Mouse (Mus musculus) myocyte (in vitro differentiated cells): ENCODE measurements around the gene Tgfbrap1. TPM values are rescaled to one million over a fixed set of nuclear protein-coding genes. Genes with fewer than 3 reads are reported as not detected.

Experiments used
- H3K27me3 ChIP-seq: one replicate; pipeline ENCODE4 v1.6.1; 2011; ENCODE audit not compliant: control insufficient read depth, insufficient read depth, insufficient read length
- H3K36me3 ChIP-seq: one replicate; pipeline ENCODE4 v1.6.1; 2011; ENCODE audit not compliant: control insufficient read depth, insufficient read depth
- H3K4me2 ChIP-seq: one replicate; pipeline ENCODE4 v1.6.1; 2011; ENCODE audit warnings: low read depth, control low read depth
- H3K4me3 ChIP-seq: one replicate; pipeline ENCODE4 v1.5.1; 2011; ENCODE audit warnings: mild to moderate bottlenecking, control low read depth, moderate library complexity
- H3K79me2 ChIP-seq: one replicate; pipeline ENCODE4 v1.6.1; 2011; ENCODE audit not compliant: control insufficient read depth, insufficient read depth
- H3ac ChIP-seq: one replicate; pipeline ENCODE4 v1.6.1; 2011; ENCODE audit not compliant: control insufficient read depth, insufficient read length
- CEBPB ChIP-seq: IDR thresholded peaks from 2 replicates; pipeline ENCODE4 v1.6.1; 2011; ENCODE audit warnings: mild to moderate bottlenecking, moderate library complexity; ENCODE audit not compliant: poor library complexity, insufficient read depth, severe bottlenecking
- E2F4 ChIP-seq: IDR thresholded peaks from one replicate; pipeline ENCODE4 v1.6.1; 2011; ENCODE audit warnings: mild to moderate bottlenecking, control low read depth, moderate library complexity; ENCODE audit not compliant: insufficient read depth
- MAX ChIP-seq: IDR thresholded peaks from one replicate; pipeline ENCODE4 v1.6.1; 2011; ENCODE audit warnings: low read depth, mild to moderate bottlenecking, control low read depth
- MYOD1 ChIP-seq, 3 experiments: IDR thresholded peaks; one replicate each; pipeline ENCODE4 v1.6.1; 2011; ENCODE audit warnings: control low read depth in 2 of 3, low read depth in 2 of 3, mild to moderate bottlenecking in 2 of 3, moderate library complexity in 1 of 3; ENCODE audit not compliant: insufficient read length in 2 of 3, control insufficient read depth in 1 of 3
- MYOG ChIP-seq, 3 experiments: IDR thresholded peaks; one replicate each; pipeline ENCODE4 v1.6.1; 2011; ENCODE audit warnings: control low read depth in 2 of 3, low read depth in 2 of 3, mild to moderate bottlenecking in 2 of 3; ENCODE audit not compliant: insufficient read length in 2 of 3, control insufficient read depth in 1 of 3, insufficient read depth in 1 of 3
- POLR2A ChIP-seq: IDR thresholded peaks from one replicate; pipeline ENCODE4 v1.6.1; 2011; ENCODE audit warnings: low read depth, mild to moderate bottlenecking, control low read depth, moderate library complexity; ENCODE audit not compliant: insufficient read length
- POLR2AphosphoS2 ChIP-seq: IDR thresholded peaks from one replicate; pipeline ENCODE4 v1.6.1; 2011; ENCODE audit warnings: low read depth, control low read depth; ENCODE audit not compliant: insufficient read length
- REST ChIP-seq: IDR thresholded peaks from one replicate; pipeline ENCODE4 v1.6.1; 2011; ENCODE audit warnings: mild to moderate bottlenecking, control low read depth, moderate library complexity; ENCODE audit not compliant: insufficient read depth, insufficient read length
- SRF ChIP-seq: IDR thresholded peaks from one replicate; pipeline ENCODE4 v1.6.1; 2011; ENCODE audit warnings: low read depth; ENCODE audit not compliant: control insufficient read depth, insufficient read length
- TCF12 ChIP-seq: IDR thresholded peaks from one replicate; pipeline ENCODE4 v1.6.1; 2011; ENCODE audit warnings: mild to moderate bottlenecking, control low read depth; ENCODE audit not compliant: poor library complexity, insufficient read depth, severe bottlenecking
- TCF3 ChIP-seq: IDR thresholded peaks from one replicate; pipeline ENCODE4 v1.6.1; 2011; ENCODE audit warnings: low read depth, control low read depth; ENCODE audit not compliant: insufficient read length
- USF1 ChIP-seq: IDR thresholded peaks from one replicate; pipeline ENCODE4 v1.6.1; 2011; ENCODE audit warnings: low read depth, mild to moderate bottlenecking, control low read depth, moderate library complexity
- polyA plus RNA-seq: library from polyadenylated mRNA; unstranded; fragments of >200 nt; fragmentation: generic; extraction: Trizol; gene quantifications from one replicate; pipeline ENCODE4 v1.2.1, GENCODE M21; 2012; ENCODE audit warnings: missing spikeins

Tgfbrap1 gene
- polyA plus RNA-seq, 1 experiment: 12.8 TPM

GRCm38 (mm10) chr1:43092056-43093015 lies 6.1 kb downstream of the Tgfbrap1 start:
- H3K27me3 ChIP-seq: no peaks in the 10 kb centered on the region
- no peaks in the 10 kb centered on the region for H3K36me3 ChIP-seq
- TF ChIP-seq POLR2AphosphoS2: peak; percentile 15
- TF ChIP-seq REST: no peak
- TF ChIP-seq CEBPB: no peak
- TF ChIP-seq POLR2A: peak; percentile 76
- peak; percentile 12 to 72 (median 18) for TF ChIP-seq MYOG (IDR thresholded peaks at IDR 0.05; ENCODE audit: control insufficient read depth in 1 of 3, insufficient read depth in 1 of 3, insufficient read length in 2 of 3, low read depth in 2 of 3)
- TF ChIP-seq MAX: no peak
- TF ChIP-seq MYOD1 (IDR thresholded peaks at IDR 0.05; ENCODE audit: control insufficient read depth in 1 of 3, insufficient read length in 2 of 3, low read depth in 2 of 3): peak in 2 of 3 experiments; percentile 50 to 63
- TF ChIP-seq TCF12: no peak
- TF ChIP-seq SRF: no peak
- no peak for TF ChIP-seq TCF3
- H3K79me2 ChIP-seq: peaks cover 7% of the 10 kb centered on the region
- H3K4me2 ChIP-seq: peak overlapping the region; percentile 92
- H3ac ChIP-seq: peak overlapping the region; percentile 90
- peak overlapping the region; percentile 56 for H3K4me3 ChIP-seq

GRCm38 (mm10) chr1:43091306-43092055 lies 7.0 kb downstream of the Tgfbrap1 start:
- Histone ChIP-seq H3K4me2 (peak overlapping the region; percentile 81), H3ac (peak overlapping the region; percentile 90), H3K79me2 (peaks cover 12% of the 10 kb centered on the region), H3K4me3 (peak overlapping the region; percentile 56), H3K36me3 (no peaks in the 10 kb centered on the region), H3K27me3 (no peaks in the 10 kb centered on the region)
- TF ChIP-seq TCF12 (no peak), TCF3 (no peak), POLR2AphosphoS2 (no peak), SRF (no peak), MYOG (IDR thresholded peaks at IDR 0.05; ENCODE audit: control insufficient read depth in 1 of 3, insufficient read depth in 1 of 3, insufficient read length in 2 of 3, low read depth in 2 of 3) (no peak), MAX (no peak), REST (no peak), POLR2A (no peak), USF1 (no peak), MYOD1 (IDR thresholded peaks at IDR 0.05; ENCODE audit: control insufficient read depth in 1 of 3, insufficient read length in 2 of 3, low read depth in 2 of 3) (no peak), E2F4 (no peak), CEBPB (no peak)

GRCm38 (mm10) chr1:43090418-43090817 lies 8.0 kb downstream of the Tgfbrap1 start:
- H3K36me3 ChIP-seq: peaks cover 3% of the 10 kb centered on the region
- H3ac ChIP-seq: no peak overlapping the region
- H3K4me3 ChIP-seq: no peak overlapping the region
- H3K79me2 ChIP-seq: peaks cover 18% of the 10 kb centered on the region
- no peaks in the 10 kb centered on the region for H3K27me3 ChIP-seq
- H3K4me2 ChIP-seq: no peak overlapping the region
- TF ChIP-seq TCF3 (no peak), CEBPB (no peak), SRF (no peak), USF1 (no peak), MYOD1 (IDR thresholded peaks at IDR 0.05; ENCODE audit: control insufficient read depth in 1 of 3, insufficient read length in 2 of 3, low read depth in 2 of 3) (no peak), POLR2A (no peak), REST (no peak), MYOG (IDR thresholded peaks at IDR 0.05; ENCODE audit: control insufficient read depth in 1 of 3, insufficient read depth in 1 of 3, insufficient read length in 2 of 3, low read depth in 2 of 3) (no peak), POLR2AphosphoS2 (no peak), E2F4 (no peak), TCF12 (no peak), MAX (no peak)

- no peaks in the 10 kb centered on the region for H3K27me3 ChIP-seq
Measured at GRCm38 (mm10) chr1:43082946-43083345, 15.5 kb downstream of the Tgfbrap1 start.

More at GRCm38 (mm10) chr1:43082946-43083345, 15.5 kb downstream of the Tgfbrap1 start:
- H3K4me3 ChIP-seq: no peak overlapping the region
- H3K4me2 ChIP-seq: no peak overlapping the region
- H3K79me2 ChIP-seq: peaks cover 17% of the 10 kb centered on the region
- H3K36me3 ChIP-seq: peaks cover 7% of the 10 kb centered on the region
- TF ChIP-seq SRF: no peak
- TF ChIP-seq MAX: no peak
- TF ChIP-seq CEBPB: no peak
- no peak for TF ChIP-seq MYOD1 (IDR thresholded peaks at IDR 0.05; ENCODE audit: control insufficient read depth in 1 of 3, insufficient read length in 2 of 3, low read depth in 2 of 3)
- no peak for TF ChIP-seq REST
- no peak for TF ChIP-seq E2F4
- TF ChIP-seq POLR2A: no peak
- no peak for TF ChIP-seq USF1
- no peak for TF ChIP-seq TCF12
- no peak for TF ChIP-seq TCF3
- no peak for TF ChIP-seq MYOG (IDR thresholded peaks at IDR 0.05; ENCODE audit: control insufficient read depth in 1 of 3, insufficient read depth in 1 of 3, insufficient read length in 2 of 3, low read depth in 2 of 3)
- TF ChIP-seq POLR2AphosphoS2: no peak
- H3ac ChIP-seq: no peak overlapping the region
